Mouse (Mus musculus): ENCODE measurements at regions not wholly inside any gene's neighbourhood (a gene's known extent, or its start where the extent isn't known, plus 50 kb on each side); places are given as distances from the start of the nearest gene placed in this dataset.
A peak's percentile ranks its signal among the peaks of the same experiment; 100 is the strongest.

DNA sequence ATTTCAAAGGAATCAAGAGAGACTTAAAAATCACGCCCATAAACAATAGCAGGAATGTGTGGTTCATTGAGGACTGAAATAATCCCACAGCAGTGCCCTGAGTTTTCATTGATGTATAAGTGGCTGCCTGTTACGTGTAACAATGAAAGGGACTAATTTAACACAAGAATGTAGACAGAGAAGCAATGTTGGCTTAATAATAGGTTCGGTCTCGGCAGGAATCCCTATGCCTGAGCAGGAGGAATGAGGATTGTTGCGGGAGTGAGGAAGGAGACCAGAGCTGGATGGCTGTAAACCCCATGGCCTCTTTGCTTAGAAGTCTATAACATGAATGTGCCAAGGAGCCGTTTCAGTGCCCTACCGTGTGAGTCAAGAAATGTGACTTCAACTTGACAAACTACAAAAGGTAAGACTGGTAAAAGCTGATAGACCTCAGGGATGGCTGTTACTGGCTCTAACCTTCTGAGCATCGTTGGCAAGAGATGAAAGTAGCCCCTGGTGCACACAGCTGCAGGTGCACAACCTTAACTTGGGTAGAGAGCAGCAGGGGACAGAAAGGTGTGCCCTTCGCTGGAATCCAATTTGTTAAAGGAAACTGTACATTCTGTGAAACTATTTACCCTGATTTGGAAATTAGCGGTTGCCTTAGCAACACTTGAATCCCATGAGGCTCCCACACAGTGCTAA, 165.9 kb upstream of the Gbe1 start:
- no peaks in the 10 kb centered on the region for H3K36me3 ChIP-seq (replicated peaks)
- H3K27me3 ChIP-seq (replicated peaks; ENCODE audit: low read depth, poor library complexity, severe bottlenecking) = no peaks in the 10 kb centered on the region
- no peak overlapping the region for H3K4me3 ChIP-seq
- H3K27ac ChIP-seq (replicated peaks) = no peak overlapping the region
- no peaks in the 10 kb centered on the region for H3K9me3 ChIP-seq
- no peaks in the 10 kb centered on the region for H3K4me1 ChIP-seq
- WGBS = 53% methylated on average over 10 of the region's 10 CpGs
- DNase-seq (ENCODE audit: low spot score) = no peak

GRCm38 (mm10) chr16:70154587-70154986, 159.2 kb upstream of the Gbe1 start:
- H3K36me3 ChIP-seq (replicated peaks) = no peaks in the 10 kb centered on the region
- H3K9me3 ChIP-seq = no peaks in the 10 kb centered on the region
- no peaks in the 10 kb centered on the region for H3K4me1 ChIP-seq
- WGBS = 92% methylated on average over 7 of the region's 7 CpGs
- no peak overlapping the region for H3K27ac ChIP-seq (replicated peaks)
- DNase-seq (ENCODE audit: low spot score) = no peak
- no peak overlapping the region for H3K4me3 ChIP-seq
- H3K27me3 ChIP-seq (replicated peaks; ENCODE audit: low read depth, poor library complexity, severe bottlenecking) = no peaks in the 10 kb centered on the region

- Histone ChIP-seq H3K36me3 (replicated peaks) (no peaks in the 10 kb centered on the region), H3K4me3 (no peak overlapping the region), H3K27ac (replicated peaks) (no peak overlapping the region), H3K27me3 (replicated peaks; ENCODE audit: low read depth, poor library complexity, severe bottlenecking) (no peaks in the 10 kb centered on the region), H3K4me1 (no peaks in the 10 kb centered on the region), H3K9me3 (no peaks in the 10 kb centered on the region)
- no peak for DNase-seq (ENCODE audit: low spot score)
Measured at GRCm38 (mm10) chr16:70160539-70160938, 153.2 kb upstream of the Gbe1 start.

DNA sequence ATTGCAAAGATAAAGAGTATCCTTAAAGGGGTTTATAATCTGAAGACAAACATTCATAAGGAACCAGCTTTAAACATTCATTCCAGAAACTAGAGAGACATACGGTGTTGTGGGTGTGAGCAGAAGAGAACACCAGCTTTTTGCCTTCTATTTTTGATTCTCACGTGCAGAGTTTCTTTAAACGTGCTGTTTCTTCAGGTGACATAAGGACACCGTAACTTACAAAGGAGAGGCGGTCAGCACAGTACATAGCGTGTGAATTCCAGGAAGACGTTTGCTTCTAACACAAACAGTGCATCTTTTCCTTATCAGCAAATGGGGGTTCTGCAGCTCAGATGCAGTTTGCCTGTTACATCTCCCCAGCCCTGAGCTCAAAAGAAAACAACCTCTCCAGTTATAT, 138.6 kb upstream of the Gbe1 start:
- DNase-seq (ENCODE audit: low spot score) = no peak
- 79% methylated on average over 7 of the region's 7 CpGs for WGBS
- H3K36me3 ChIP-seq (replicated peaks) = no peaks in the 10 kb centered on the region
- no peaks in the 10 kb centered on the region for H3K4me1 ChIP-seq
- no peak overlapping the region for H3K4me3 ChIP-seq
- H3K27ac ChIP-seq (replicated peaks) = no peak overlapping the region
- no peaks in the 10 kb centered on the region for H3K27me3 ChIP-seq (replicated peaks; ENCODE audit: low read depth, poor library complexity, severe bottlenecking)
- H3K9me3 ChIP-seq = no peaks in the 10 kb centered on the region

- Histone ChIP-seq H3K36me3 (replicated peaks) (no peaks in the 10 kb centered on the region), H3K27ac (replicated peaks) (no peak overlapping the region), H3K9me3 (no peaks in the 10 kb centered on the region), H3K4me3 (no peak overlapping the region), H3K27me3 (replicated peaks; ENCODE audit: low read depth, poor library complexity, severe bottlenecking) (no peaks in the 10 kb centered on the region), H3K4me1 (no peaks in the 10 kb centered on the region)
- WGBS = 77% methylated on average over 7 of the region's 7 CpGs
- DNase-seq (ENCODE audit: low spot score) = no peak
Measured at GRCm38 (mm10) chr16:70178975-70179374, 134.8 kb upstream of the Gbe1 start.

DNA sequence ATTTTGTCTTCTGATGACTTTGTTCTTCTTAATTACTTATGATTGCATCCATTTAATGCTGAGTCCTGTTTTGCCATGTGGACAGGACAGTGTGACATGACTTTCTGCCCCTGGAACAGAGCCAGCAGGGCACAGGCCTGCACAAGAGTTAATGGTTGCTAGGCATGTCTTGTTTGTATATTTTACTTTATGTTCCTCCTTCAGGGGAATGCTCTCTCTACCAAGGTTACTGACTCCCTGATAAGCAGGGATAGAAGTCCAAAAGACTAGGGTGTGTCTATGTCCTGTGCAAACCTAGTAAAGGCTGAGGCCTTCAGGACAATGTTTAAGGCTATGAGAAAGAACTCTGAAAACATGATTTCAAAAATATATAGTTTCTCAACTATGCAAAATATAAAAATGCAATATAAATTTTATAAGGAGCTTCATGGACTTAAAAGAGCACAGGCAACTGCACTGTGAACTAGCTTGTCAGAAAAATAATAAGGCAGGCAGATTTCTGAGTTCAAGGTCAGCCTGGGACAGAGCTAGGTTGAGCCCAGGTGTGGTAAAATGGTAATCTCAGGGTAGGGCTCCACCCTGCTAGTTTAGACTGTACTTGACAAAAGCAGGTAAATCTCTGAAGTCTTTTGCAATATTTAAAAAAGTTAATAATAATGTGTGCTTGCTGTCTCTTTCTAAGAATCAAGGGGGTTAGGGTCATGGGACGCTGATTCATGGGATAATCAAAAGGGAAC, 99.7 kb upstream of the Gbe1 start:
- WGBS = 67% methylated on average over 1 of the region's 1 CpGs
- H3K36me3 ChIP-seq (replicated peaks) = no peaks in the 10 kb centered on the region

DNA sequence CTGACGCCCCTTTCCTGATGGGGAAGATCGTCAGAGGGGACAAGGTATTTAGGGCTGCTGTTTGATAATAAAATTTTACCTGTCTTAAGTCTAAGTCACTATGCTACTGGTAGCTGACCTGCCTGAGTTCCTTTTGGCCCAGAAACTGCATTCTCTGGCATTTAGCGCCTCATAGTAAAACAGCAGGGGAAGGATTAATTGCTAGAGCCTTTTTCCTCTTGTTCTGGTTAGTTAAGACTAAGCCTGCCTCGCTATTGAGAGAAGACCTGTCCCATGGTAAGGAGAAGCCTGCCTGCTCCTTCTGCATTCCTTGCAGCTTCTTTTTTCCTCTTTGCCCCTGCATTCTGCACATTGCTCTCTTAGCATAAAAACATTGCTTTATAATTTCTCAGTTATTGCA, 98.9 kb upstream of the Gbe1 start:
- WGBS = 15% methylated on average over 4 of the region's 4 CpGs
- no peaks in the 10 kb centered on the region for H3K36me3 ChIP-seq (replicated peaks)
- no peaks in the 10 kb centered on the region for H3K9me3 ChIP-seq
- DNase-seq (ENCODE audit: low spot score) = no peak
- H3K27ac ChIP-seq (replicated peaks) = no peak overlapping the region
- no peaks in the 10 kb centered on the region for H3K27me3 ChIP-seq (replicated peaks; ENCODE audit: low read depth, poor library complexity, severe bottlenecking)
- H3K4me3 ChIP-seq = no peak overlapping the region
- H3K4me1 ChIP-seq = no peaks in the 10 kb centered on the region

More for the DNA sequence above, 99.7 kb upstream of the Gbe1 start:
- Histone ChIP-seq H3K4me1 (no peaks in the 10 kb centered on the region), H3K27ac (replicated peaks) (no peak overlapping the region), H3K4me3 (no peak overlapping the region), H3K9me3 (no peaks in the 10 kb centered on the region), H3K27me3 (replicated peaks; ENCODE audit: low read depth, poor library complexity, severe bottlenecking) (no peaks in the 10 kb centered on the region)
- no peak for DNase-seq (ENCODE audit: low spot score)

DNA sequence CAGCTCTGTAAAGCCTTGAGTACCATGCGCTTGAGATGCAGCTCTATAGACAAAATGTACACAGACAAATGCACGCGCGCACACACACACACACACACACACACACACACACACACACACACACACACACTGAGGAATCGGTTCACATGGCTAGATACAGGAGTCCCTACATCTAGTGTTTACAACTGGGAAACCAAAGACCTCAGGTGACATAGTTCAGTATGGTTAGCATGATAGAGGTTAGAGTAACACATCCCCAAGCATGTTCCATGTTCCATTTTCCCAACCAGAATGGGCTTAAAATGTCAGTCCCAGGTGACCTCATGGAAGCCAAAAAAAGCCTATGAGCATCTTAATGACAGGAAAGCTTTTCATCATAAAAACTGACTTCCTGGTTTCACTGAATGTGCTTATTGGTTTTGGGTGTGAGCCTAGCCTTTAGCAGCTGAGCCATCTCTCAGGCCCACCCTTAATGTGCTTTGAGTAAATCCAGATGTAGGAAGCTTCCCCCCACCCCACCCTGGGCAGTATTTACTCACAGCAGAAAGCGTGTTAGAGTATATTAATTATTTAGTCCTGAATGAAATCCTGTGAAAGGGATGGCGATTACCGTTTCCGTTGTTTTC, 86.0 kb upstream of the Gbe1 start:
- peaks cover 24% of the 10 kb centered on the region for H3K4me1 ChIP-seq
- peak overlapping the region; percentile 66 for H3K27ac ChIP-seq (replicated peaks)
- H3K4me3 ChIP-seq = no peak overlapping the region
- no peak for DNase-seq (ENCODE audit: low spot score)
- H3K36me3 ChIP-seq (replicated peaks) = no peaks in the 10 kb centered on the region
- H3K27me3 ChIP-seq (replicated peaks; ENCODE audit: low read depth, poor library complexity, severe bottlenecking) = no peaks in the 10 kb centered on the region
- no peaks in the 10 kb centered on the region for H3K9me3 ChIP-seq
- WGBS = 74% methylated on average over 9 of the region's 9 CpGs

- peaks cover 19% of the 10 kb centered on the region for H3K4me1 ChIP-seq
- WGBS = 88% methylated on average over 9 of the region's 9 CpGs
- H3K27ac ChIP-seq (replicated peaks) = no peak overlapping the region
Measured at GRCm38 (mm10) chr16:70232706-70233105, 81.0 kb upstream of the Gbe1 start.

GRCm38 (mm10) chr16:70235189-70235588, 78.6 kb upstream of the Gbe1 start:
- Histone ChIP-seq H3K4me1 (peaks cover 10% of the 10 kb centered on the region), H3K9me3 (no peaks in the 10 kb centered on the region), H3K27ac (replicated peaks) (no peak overlapping the region), H3K27me3 (replicated peaks; ENCODE audit: low read depth, poor library complexity, severe bottlenecking) (no peaks in the 10 kb centered on the region), H3K36me3 (replicated peaks) (no peaks in the 10 kb centered on the region), H3K4me3 (no peak overlapping the region)
- WGBS = 90% methylated on average over 4 of the region's 4 CpGs
- DNase-seq (ENCODE audit: low spot score) = no peak

More at GRCm38 (mm10) chr16:70232706-70233105, 81.0 kb upstream of the Gbe1 start:
- Histone ChIP-seq H3K36me3 (replicated peaks) (no peaks in the 10 kb centered on the region), H3K4me3 (no peak overlapping the region), H3K27me3 (replicated peaks; ENCODE audit: low read depth, poor library complexity, severe bottlenecking) (no peaks in the 10 kb centered on the region), H3K9me3 (no peaks in the 10 kb centered on the region)
- no peak for DNase-seq (ENCODE audit: low spot score)

DNA sequence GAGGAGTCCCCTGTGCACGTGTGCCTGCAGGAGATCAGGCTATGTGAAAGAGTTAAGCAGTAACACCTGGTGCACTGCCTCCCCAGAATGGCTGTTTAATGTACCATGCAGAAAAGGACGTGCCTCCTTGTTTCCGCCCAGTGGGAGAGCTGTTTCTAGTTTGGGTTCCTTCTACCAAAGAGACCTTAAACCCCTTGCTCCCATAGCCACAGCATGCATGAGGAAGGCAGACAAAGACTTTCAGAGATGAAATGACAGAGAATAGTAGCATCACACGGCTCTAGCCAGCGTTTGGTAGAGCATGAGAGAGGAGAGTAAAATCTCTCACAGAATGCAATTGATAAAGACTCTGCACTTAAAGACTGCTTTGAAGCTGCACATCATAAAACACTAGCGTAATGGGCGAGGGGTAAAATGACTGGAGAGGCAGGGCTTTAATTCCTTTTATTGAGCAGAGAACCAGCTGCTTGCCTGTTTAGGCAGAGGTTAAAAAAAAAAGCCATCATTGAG, 74.3 kb upstream of the Gbe1 start:
- peak overlapping the region; percentile 57 for H3K27ac ChIP-seq (replicated peaks)

DNA sequence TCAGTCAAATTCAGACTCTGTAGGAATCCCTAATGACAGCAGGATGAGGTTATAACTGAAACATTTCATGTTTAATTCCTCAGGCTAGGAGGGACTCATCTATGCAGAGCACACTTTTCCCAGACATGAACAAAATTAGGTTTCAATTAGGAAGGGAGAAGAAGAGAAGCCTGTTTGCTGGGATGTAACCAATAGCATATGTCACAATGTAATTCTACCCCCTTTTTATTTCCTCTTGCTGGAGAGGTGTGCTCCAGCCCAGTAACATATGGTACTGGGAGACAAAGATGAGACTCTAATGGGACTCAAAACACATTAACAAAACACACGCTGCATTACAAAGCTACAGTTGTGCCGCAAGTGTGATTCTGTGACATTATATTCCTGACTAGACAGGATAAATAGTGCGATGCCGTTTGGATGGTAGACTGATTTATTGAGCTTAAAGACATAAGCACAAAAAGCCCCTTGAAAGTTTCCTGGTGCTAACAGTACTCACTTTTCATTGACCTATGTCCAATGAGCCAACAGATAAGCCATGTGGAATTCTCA, 69.5 kb upstream of the Gbe1 start:
- Histone ChIP-seq H3K27ac (replicated peaks) (no peak overlapping the region; the same call in 1 of the 2 replicates), H3K9me3 (no peaks in the 10 kb centered on the region), H3K4me1 (peaks cover 16% of the 10 kb centered on the region), H3K36me3 (replicated peaks) (no peaks in the 10 kb centered on the region), H3K27me3 (replicated peaks; ENCODE audit: low read depth, poor library complexity, severe bottlenecking) (no peaks in the 10 kb centered on the region), H3K4me3 (no peak overlapping the region)
- 63% methylated on average over 4 of the region's 4 CpGs for WGBS
- DNase-seq (ENCODE audit: low spot score) = no peak

More for the DNA sequence above, 74.3 kb upstream of the Gbe1 start:
- H3K27me3 ChIP-seq (replicated peaks; ENCODE audit: low read depth, poor library complexity, severe bottlenecking) = no peaks in the 10 kb centered on the region
- peak; percentile 44 for DNase-seq (ENCODE audit: low spot score)
- no peak overlapping the region for H3K4me3 ChIP-seq
- no peaks in the 10 kb centered on the region for H3K9me3 ChIP-seq
- peaks cover 19% of the 10 kb centered on the region for H3K4me1 ChIP-seq
- 36% methylated on average over 7 of the region's 7 CpGs for WGBS
- H3K36me3 ChIP-seq (replicated peaks) = no peaks in the 10 kb centered on the region
